Mouse (Mus musculus) left cerebral cortex, adult 8-10 months (tissue): ENCODE results near the gene Rnf214. TPM values are rescaled to one million over a fixed set of nuclear protein-coding genes. Genes with fewer than 3 reads are reported as not detected.

Source experiments
- DNase-seq, 2 experiments: peaks; one replicate each; pipeline ENCODE4 v3.0.0; 2022; ENCODE audit warnings: low spot score in 2 of 2
- total RNA-seq, 4 experiments: library from RNA; stranded (reverse); gene quantifications; 2 replicates each; pipeline ENCODE4 v1.2.4; 2022

Gene Rnf214
- 10 to 100 TPM; 72.3 to 85.7 (median 81.2) TPM for total RNA-seq

DNA sequence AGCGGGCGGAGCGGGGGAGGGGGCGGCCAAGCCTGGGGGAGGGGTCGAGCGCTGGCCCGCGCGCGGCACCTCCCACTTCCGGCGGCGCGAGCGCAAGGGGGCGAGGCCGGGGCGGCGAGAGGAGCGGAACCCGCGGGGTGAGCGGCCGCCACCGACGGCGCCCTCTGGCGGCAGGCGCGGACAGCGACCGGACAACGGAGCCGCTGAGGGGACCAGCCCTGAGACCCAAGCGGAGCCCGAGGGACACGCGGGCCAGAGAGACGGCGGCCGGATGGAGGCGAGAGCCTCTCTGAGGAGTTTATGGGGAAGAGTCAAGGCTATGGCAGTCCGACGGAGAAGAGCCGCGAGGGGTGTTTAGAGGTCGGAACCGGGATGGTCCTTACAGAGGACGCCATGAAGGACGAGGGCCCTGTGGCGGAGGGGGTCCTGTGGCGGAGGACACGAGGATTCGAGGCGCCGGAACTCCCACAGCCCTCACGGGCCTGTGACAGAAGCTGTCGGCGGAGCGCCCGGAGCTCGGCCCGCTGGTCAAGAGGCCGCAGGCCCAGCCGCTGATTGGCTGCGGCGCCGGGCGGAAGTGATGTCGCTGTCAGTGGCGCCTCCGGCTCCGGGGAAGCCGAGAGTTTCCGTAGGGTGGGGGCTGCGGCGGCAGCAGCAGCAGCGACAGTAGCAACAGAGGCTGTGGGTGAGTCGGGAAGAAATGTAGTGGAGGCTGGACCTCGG is at the start of gene Rnf214, which contains the start of gene Pcsk7:
TSS of gene Rnf214 (minus strand) at position 557 of the 723 bp plus-strand sequence.
TSS of gene Pcsk7 (plus strand) at position 143 of the 723 bp plus-strand sequence.
- DNase-seq = peak; percentile 75 to 89

GRCm38 (mm10) chr9:45955107-45955963 is 48.6 kb upstream of the Rnf214 start, which contains the start of gene Sidt2:
Sidt2 (minus strand) TSS chr9:45955258.
- peak; percentile 77 to 90 for DNase-seq

DNA sequence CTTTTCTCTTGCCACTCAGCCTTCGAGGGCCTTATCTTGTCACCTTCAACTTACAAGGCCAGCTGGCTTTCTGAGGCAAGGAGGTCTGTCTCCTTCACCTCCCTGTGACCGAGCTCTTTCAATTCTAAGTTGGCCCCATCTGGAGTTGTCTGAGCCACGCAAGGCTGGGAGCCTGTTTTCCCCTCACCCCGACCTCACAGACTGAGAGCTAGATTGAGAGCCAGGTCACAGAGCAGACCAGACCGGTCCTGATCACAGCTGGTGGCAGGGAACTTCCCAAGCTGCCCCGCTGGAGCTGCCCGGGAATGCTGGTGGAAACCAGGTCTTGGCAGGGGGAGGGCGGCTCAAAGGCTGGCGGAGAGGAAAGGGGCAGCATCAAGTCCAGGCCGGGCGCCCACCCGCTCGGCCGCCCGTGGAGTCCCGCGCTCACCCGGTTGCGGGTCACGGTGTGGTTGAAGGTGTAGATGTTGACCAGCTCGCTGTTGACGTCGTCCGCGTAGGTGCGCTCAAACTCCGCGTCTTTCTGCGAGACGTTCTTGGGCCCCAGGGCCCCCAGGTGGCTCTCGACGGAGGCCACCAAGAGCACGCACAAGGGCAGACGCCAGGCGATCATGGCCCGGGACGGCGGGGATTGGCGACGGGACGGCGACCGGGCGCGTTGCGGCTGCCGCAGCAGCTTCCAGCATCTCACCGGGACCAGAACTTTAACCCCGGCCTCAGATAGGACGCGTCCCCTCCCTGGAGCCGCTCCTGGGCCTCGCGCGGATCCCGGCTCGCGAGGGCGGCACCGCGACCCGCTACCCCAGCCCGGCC is 47.8 kb upstream of the Rnf214 start:
- peak; percentile 47 to 51 for DNase-seq

DNA sequence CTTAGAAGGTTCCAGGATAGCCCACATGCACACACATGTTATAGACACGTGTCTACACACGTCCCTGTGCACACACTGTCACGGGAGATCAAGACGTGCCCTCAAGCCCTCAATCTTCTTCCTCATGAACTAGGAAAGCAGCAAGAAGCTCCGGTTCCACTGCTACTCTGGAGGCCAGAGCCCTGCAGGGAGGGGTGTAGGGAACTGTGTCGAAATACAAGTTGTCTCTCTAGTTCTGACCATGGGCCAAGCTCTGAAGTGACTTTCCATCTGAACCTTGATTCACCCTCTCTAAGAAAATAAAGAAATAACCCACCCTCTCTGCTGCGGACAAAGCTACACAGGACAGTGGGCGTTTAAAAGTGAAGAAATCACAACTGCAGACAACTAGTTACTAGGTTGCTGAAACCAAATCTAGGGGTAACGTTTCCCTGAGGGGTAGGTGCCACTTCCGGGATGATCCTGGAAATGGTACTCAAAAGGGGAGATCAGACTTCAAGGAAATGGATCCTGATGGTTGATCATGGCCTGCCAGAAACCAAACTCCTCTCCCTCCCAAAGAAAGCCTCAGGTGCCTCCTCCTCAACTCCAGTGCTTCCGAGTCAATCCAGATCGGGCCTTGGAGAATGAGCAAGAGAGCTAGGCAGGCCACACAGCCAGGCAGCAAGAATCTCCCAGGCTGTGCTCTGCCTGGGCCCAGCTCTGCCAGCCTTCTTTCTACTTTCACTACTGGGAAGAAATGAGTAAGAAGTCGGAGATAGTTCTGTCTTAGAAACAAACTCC is 47.0 kb upstream of the Rnf214 start:
- no peak for DNase-seq

DNA sequence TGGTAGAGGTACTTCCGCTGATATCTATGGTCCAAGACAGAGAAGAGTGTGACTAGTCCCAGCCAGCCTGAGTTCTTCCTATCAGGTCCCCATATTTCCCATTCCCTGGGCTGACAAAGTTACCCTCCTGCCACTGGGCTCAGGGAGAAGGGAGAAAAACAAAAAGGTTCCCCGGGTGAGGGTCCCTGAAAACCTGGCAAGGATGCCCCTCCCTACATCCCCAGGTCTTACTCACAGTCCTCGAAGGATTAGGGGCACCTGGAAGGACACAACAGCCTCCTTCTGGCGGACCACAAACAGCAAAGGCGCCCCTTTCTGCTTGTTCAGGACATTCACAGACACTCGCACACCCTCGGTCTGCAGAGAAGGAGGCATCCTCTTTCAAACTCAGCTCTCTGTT is 46.2 kb upstream of the Rnf214 start:
- DNase-seq = no peak

DNA sequence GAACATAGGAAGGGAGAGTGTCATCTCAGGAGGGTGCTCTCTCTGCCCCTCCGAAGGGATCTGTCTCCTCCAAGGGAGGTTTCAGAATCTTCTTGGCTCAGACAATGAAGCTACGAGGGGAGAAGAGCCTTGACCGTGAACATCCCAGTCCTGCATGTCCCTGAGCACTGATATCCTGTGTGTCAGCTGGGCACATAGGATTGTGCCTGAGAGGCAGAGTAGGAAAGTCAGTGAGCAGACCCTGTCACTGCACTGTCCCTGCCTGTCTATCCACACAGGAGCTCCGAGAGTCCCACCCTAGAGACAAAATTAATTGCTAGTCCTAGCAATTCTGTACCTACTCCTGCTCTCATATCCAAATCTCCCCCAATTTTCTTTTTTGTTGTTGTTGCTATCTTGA is 45.3 kb upstream of the Rnf214 start:
- no peak for DNase-seq

GRCm38 (mm10) chr9:45946872-45947183 is 40.1 kb upstream of the Rnf214 start:
- DNase-seq = no peak

DNA sequence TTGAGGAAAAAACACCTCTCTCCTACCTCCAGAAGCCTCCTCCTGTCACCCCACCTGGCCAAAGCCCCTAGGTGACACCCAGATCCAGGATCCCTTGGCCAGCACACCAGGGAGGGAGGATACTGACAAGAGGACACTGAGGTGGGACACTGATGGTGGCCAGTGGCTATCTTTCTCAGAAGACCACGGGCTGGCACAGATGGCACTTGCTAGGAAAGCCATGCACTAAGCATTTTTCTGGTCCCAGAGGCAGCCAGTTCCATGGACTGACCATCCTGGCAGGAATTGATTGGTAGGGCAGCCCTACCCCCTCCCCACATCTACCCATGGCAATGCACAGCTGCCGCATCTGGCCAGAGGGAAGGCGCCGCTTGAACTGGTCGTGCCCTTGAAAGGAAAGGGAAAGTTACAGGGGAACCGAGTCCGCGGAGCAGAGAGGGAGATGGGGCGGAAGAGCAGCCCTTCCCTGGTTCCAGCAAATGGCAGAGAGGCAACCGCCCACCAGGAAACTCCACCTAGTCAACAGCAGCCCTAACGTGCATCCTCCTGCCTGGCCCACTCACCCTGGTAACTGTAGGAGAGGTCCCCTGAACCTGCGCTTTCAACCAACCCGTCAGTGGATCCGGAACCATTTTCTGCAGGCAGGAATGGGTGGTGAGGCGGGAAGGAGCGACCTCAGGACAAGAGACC is 39.6 kb upstream of the Rnf214 start:
- no peak for DNase-seq

DNA sequence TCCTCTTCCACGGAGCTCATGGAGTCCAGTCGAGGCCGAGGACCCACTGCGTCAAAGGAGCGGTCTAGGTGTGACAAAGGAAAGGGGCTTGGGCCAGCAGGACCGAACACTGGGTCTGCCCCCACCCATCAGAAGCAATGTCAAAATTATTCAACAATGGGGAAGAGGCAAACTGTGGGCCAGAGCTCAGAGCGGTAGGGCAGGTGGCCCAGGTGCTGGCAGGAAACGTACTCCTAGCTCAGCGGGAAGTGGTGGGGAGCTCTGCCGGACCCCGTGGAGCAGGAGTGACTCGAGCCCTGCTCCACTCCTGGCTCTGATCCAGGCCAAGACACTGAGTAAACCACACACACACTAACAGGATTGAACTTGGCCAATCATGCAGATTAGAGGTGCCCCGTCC is 39.0 kb upstream of the Rnf214 start:
- no peak for DNase-seq

- no peak for DNase-seq
Measured at GRCm38 (mm10) chr9:45944506-45945400, 38.0 kb upstream of the Rnf214 start.

DNA sequence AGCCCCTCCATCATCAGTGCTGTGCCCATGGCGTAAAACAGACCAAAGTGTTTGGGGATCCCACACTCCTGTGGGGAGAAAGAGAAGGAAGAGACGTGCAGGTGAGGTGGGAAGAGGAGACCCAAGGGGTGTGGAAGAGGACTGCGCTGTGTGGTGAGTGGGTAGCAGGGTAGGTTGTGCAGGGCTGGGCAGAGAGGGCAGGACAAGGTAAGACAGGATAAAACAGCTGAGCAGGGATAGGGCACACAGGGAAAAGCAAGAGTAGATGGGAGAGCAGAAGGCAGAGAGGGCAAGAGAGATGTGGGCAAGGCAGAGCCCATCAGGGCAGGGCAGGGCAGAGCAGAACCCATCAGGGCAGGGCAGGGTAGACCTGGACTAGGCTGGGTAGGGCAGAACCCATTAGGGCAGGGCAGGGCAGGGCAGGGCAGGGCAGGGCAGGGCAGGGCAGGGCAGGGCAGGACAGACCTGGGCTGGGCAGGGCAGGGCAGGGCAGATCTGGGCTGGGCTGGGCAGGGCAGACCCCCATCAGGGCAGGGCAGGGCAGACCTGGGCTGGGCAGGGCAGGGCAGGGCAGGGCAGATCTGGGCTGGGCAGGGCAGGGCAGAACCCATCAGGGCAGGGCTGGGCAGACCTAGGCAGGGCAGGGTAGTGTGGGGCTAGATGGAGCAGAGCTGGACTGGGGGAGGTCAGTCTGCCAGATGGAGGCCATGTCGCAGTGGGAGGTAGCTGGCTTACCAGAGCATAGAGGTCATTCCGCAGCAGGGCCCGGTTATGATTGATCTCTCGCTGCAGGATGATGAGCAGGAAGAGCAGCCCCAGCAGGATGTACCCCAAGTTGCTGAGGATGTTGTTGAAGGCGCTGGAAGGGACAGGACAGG is 37.2 kb upstream of the Rnf214 start:
- no peak for DNase-seq

- no peak for DNase-seq
Measured at GRCm38 (mm10) chr9:45942916-45943315, 36.2 kb upstream of the Rnf214 start.

DNA sequence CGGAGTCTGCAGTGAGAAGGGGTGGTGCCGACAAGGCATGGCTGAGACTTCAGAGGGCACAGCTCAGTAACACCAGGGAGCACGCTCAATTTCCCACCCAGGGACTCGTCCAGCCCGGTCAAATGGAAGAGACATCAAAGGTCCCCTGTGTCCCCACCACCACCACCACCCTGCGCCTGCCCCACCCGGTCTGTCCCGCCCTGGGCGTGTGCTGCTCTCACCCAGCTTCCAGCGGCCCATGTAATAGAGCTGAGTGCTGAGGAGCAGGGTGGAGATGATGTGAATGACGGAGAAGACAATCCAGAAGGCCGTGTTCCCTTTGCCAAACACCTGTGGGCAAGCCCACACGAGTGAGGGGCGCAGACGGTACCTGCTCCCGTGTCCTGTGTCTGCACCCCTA is 35.8 kb upstream of the Rnf214 start:
- DNase-seq = no peak

DNA sequence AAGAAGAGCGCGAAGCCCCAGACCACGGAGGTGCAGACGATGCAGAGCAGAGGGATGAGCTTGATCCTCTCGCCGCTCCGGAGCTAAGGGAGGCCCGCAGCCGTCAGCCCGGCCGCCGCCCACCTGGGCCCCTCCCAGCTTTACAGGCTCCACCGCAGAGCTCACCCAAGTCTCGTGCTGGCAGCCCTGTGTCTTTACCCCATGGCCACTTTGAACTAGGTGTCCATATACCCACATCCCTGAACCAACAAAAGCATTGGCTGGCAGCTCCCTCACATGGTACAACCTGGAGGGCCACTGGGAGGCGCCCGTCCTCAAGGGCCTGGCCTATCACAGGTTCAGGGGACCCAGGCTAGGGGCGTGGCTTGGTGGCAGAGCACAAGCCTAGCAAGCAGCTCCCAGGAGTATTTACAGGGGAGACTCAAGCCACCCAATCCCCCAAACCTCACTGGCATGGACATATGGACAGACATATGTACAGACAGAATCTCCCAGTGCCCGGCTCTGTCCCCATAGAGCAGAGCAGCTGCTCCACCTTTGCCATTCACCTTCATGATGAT is 34.7 kb upstream of the Rnf214 start:
- DNase-seq = no peak

DNA sequence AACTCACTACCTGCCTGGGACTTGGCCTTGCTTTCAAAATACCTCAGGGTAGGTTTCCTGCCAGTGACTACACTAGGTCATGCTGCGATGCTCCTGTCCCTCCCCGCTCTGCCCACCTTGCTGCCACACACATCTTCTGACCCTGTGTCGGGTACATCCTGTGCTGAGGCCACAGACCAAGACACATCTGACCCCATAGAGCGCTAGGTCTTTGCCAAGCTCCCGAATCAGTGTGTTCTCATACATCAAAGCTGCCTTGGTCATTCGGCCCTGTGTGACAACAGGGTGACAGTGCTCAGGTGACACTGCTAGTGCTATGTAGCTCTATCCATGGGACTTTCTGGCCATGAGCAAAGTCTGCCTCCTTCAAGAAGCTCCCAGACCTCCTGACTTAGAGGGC is 33.1 kb upstream of the Rnf214 start:
- DNase-seq = no peak

- no peak for DNase-seq
Measured at GRCm38 (mm10) chr9:45938952-45939637, 32.4 kb upstream of the Rnf214 start.

GRCm38 (mm10) chr9:45938088-45938487 is 31.4 kb upstream of the Rnf214 start:
- DNase-seq = no peak
